Mouse (Mus musculus) spleen, adult 2 months (tissue): ENCODE data around the gene Foxc1. TPM values are rescaled to one million over a fixed set of nuclear protein-coding genes. Genes with fewer than 3 reads are reported as not detected.

Experiments
- DNase-seq, 2 experiments: peaks; one replicate each; pipeline versions ENCODE4 v3.0.0 to v3.0.0-alpha.2; 2012 to 2021; ENCODE audit warnings: low spot score in 2 of 2, low read depth in 1 of 2
- H3K27ac ChIP-seq: fragments of 200-500 bp; 2 replicates; pipeline ENCODE4 v1.5.1; 2012; ENCODE audit warnings: low read length, inconsistent platforms; ENCODE audit not compliant: insufficient read depth
- H3K27me3 ChIP-seq: fragments of 200-500 bp; 2 replicates; pipeline ENCODE4 v1.6.1; 2012; ENCODE audit warnings: mild to moderate bottlenecking, moderate library complexity, low read length, inconsistent platforms; ENCODE audit not compliant: control insufficient read depth, insufficient read depth
- H3K36me3 ChIP-seq: fragments of 200-500 bp; 2 replicates; pipeline ENCODE4 v1.6.1; 2012; ENCODE audit warnings: mild to moderate bottlenecking, low read length, inconsistent platforms; ENCODE audit not compliant: control insufficient read depth, insufficient read depth
- H3K4me1 ChIP-seq: fragments of 200-500 bp; 2 replicates; pipeline ENCODE4 v1.6.1; 2011; ENCODE audit warnings: inconsistent platforms; ENCODE audit not compliant: control insufficient read depth, insufficient read depth, insufficient read length
- H3K4me3 ChIP-seq: fragments of 200-500 bp; 2 replicates; pipeline ENCODE4 v1.5.1; 2011; ENCODE audit warnings: mild to moderate bottlenecking, inconsistent platforms; ENCODE audit not compliant: insufficient read depth, insufficient read length; ENCODE audit errors: extremely low read depth
- CTCF ChIP-seq: fragments of 200-500 bp; IDR thresholded peaks from 2 replicates; pipeline ENCODE4 v1.5.1; 2011; ENCODE audit warnings: mild to moderate bottlenecking, inconsistent platforms; ENCODE audit not compliant: insufficient read depth, insufficient read length, insufficient replicate concordance; ENCODE audit errors: extremely low read depth
- POLR2A ChIP-seq: fragments of 200-500 bp; IDR thresholded peaks from 2 replicates; pipeline ENCODE4 v1.6.1; 2011; ENCODE audit warnings: low read depth, low read length, inconsistent platforms
- WGBS: fragments of 180-500 bp; shearing (Covaris S2); methylation state at CpG from one replicate; pipeline ENCODE4 v1.1.7; 2018; 5-methylcytosine and 5-hydroxymethylcytosine counted together
- polyA plus RNA-seq: library from polyadenylated mRNA; depleted of rRNA; stranded (reverse); fragments of >200 nt; gene quantifications from 2 replicates; pipeline ENCODE4 v1.2.3, GENCODE M21; 2012; rRNA removed

Foxc1 gene
- polyA plus RNA-seq, 1 experiment, result 0.26 TPM

GRCm38 (mm10) chr13:31828446-31828845 is 22.0 kb downstream of the Foxc1 start:
- WGBS, result 85% methylated on average over 4 of the region's 4 CpGs
- Histone ChIP-seq H3K27me3 (no peaks in the 10 kb centered on the region), H3K36me3 (no peaks in the 10 kb centered on the region), H3K27ac (no peak overlapping the region), H3K4me3 (no peak overlapping the region), H3K4me1 (no peaks in the 10 kb centered on the region)
- TF ChIP-seq CTCF (no peak), POLR2A (no peak)
- no peak for DNase-seq

- no peaks in the 10 kb centered on the region for H3K4me1 ChIP-seq
- no peak for TF ChIP-seq CTCF
- no peak for TF ChIP-seq POLR2A
Observed at GRCm38 (mm10) chr13:31830332-31830731, 23.9 kb downstream of the Foxc1 start.

GRCm38 (mm10) chr13:31835802-31836201 is 29.4 kb downstream of the Foxc1 start:
- DNase-seq, result no peak
- WGBS, result 84% methylated on average over 4 of the region's 4 CpGs
- no peaks in the 10 kb centered on the region; the same call in 1 of the 2 replicates for H3K36me3 ChIP-seq

More at GRCm38 (mm10) chr13:31830332-31830731, 23.9 kb downstream of the Foxc1 start:
- no peak overlapping the region for H3K4me3 ChIP-seq
- H3K36me3 ChIP-seq, result no peaks in the 10 kb centered on the region; the same call in 1 of the 2 replicates
- no peak overlapping the region for H3K27ac ChIP-seq
- H3K27me3 ChIP-seq, result no peaks in the 10 kb centered on the region
- DNase-seq, result no peak
- WGBS, result 84% methylated on average over 9 of the region's 9 CpGs

GRCm38 (mm10) chr13:31849258-31849971 is 43.0 kb downstream of the Foxc1 start:
- Histone ChIP-seq H3K4me1 (no peaks in the 10 kb centered on the region), H3K27ac (no peak overlapping the region), H3K27me3 (no peaks in the 10 kb centered on the region), H3K4me3 (no peak overlapping the region), H3K36me3 (no peaks in the 10 kb centered on the region)
- no peak for TF ChIP-seq POLR2A
- DNase-seq, result no peak
- 88% methylated on average over 5 of the region's 5 CpGs for WGBS

More at GRCm38 (mm10) chr13:31835802-31836201, 29.4 kb downstream of the Foxc1 start:
- no peaks in the 10 kb centered on the region for H3K4me1 ChIP-seq
- no peak for TF ChIP-seq CTCF
- no peak for TF ChIP-seq POLR2A
- H3K27me3 ChIP-seq, result no peaks in the 10 kb centered on the region
- H3K4me3 ChIP-seq, result no peak overlapping the region
- no peak overlapping the region for H3K27ac ChIP-seq

GRCm38 (mm10) chr13:31853564-31853963 is 47.1 kb downstream of the Foxc1 start:
- H3K4me1 ChIP-seq, result no peaks in the 10 kb centered on the region
- no peak overlapping the region for H3K27ac ChIP-seq
- DNase-seq, result no peak
- no peak overlapping the region for H3K4me3 ChIP-seq
- TF ChIP-seq POLR2A (no peak), CTCF (no peak)
- 79% methylated on average over 2 of the region's 2 CpGs for WGBS
- H3K27me3 ChIP-seq, result no peaks in the 10 kb centered on the region
- H3K36me3 ChIP-seq, result no peaks in the 10 kb centered on the region

GRCm38 (mm10) chr13:31854000-31854399 is 47.6 kb downstream of the Foxc1 start:
- WGBS, result 89% methylated on average over 4 of the region's 4 CpGs
- DNase-seq, result no peak

GRCm38 (mm10) chr13:31860200-31860599 is 53.8 kb downstream of the Foxc1 start:
- no peak overlapping the region for H3K27ac ChIP-seq
- H3K27me3 ChIP-seq, result no peaks in the 10 kb centered on the region
- H3K36me3 ChIP-seq, result no peaks in the 10 kb centered on the region
- TF ChIP-seq POLR2A (no peak), CTCF (no peak)
- 90% methylated on average over 5 of the region's 5 CpGs for WGBS
- no peaks in the 10 kb centered on the region for H3K4me1 ChIP-seq
- H3K4me3 ChIP-seq, result no peak overlapping the region
- no peak for DNase-seq

More at GRCm38 (mm10) chr13:31854000-31854399, 47.6 kb downstream of the Foxc1 start:
- Histone ChIP-seq H3K27ac (no peak overlapping the region), H3K27me3 (no peaks in the 10 kb centered on the region), H3K4me1 (no peaks in the 10 kb centered on the region), H3K36me3 (no peaks in the 10 kb centered on the region), H3K4me3 (no peak overlapping the region)
- TF ChIP-seq CTCF (no peak), POLR2A (no peak)

Other genes with a start within 250 kb of the Foxc1 start
- not detected in 2 replicates for gene A530084C06Rik, start 247.3 kb upstream of the Foxc1 start, polyA plus RNA-seq
- 0.04 and 0.06 TPM in 2 replicates for gene Foxf2, start 180.8 kb upstream of the Foxc1 start, polyA plus RNA-seq